Mouse (Mus musculus): ENCODE results near the gene Sf3b4. TPM values are rescaled to one million over a fixed set of nuclear protein-coding genes. Genes with fewer than 3 reads are reported as not detected.

The Sf3b4 gene
- polyA plus RNA-seq, 1 experiment: 463 TPM

DNA sequence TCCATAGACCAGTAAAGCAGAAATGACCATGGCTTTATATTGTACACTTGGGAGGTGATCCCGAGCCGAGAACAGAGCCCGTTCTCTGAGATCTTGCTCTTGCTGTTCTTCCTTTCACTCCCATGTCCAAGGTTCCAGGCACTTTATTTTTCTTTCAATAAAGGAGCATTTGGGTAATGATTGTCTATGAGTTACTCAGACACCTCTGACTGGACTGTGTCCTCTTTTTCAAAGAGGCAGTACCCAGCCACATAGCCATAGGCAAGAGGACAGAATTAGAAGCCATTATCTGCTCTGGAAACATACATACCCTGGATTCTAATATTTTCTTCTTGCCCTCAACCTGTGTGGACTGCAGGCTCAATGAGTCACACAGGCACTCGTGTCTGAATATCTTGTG is 12.3 kb upstream of the Sf3b4 start:
- TF ChIP-seq GATA1 (IDR thresholded peaks at IDR 0.05; ENCODE audit: borderline replicate concordance, low read length) (no peak), FLI1 (IDR thresholded peaks at IDR 0.05; ENCODE audit: low read length) (no peak)
- Histone ChIP-seq H3K27me3 (replicated peaks) (peaks cover 11% of the 10 kb centered on the region), H3K4me1 (peaks cover 33% of the 10 kb centered on the region), H3K9me3 (no peaks in the 10 kb centered on the region), H3K4me3 (replicated peaks) (peak overlapping the region; percentile 47), H3K36me3 (replicated peaks; ENCODE audit: low read length) (peaks cover 28% of the 10 kb centered on the region)

DNA sequence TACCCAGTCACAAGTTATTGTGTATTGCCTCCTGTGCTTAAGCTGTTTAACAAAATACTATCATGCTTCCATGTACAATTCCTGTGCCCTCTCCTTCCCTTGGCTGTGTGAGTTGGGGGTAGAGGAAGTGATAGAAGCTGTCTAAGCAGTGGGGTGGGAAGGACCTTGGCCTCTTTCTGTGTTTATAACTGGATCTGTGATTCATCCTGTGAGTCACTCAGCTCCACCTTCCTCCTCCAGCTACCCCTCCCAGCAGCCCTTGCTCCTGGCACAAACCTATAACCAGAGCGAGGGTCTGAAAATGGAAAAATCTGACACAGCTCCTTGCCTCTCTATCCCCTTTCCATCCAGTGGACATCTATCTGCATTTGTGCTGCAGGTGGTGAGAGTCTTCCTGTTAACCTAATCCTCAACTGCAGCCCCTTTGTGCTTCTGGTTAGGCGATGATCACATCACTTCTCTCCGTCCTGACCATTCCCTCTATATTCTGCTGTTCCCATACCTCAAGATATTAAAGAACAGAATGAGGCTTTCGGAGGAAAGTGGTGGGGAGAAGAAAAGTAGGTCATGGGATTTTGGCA is 11.8 kb upstream of the Sf3b4 start:
- Histone ChIP-seq H3K9me3 (no peaks in the 10 kb centered on the region), H3K27me3 (replicated peaks) (peaks cover 13% of the 10 kb centered on the region), H3K36me3 (replicated peaks; ENCODE audit: low read length) (peaks cover 26% of the 10 kb centered on the region), H3K4me3 (replicated peaks) (peak overlapping the region; percentile 89), H3K4me1 (peaks cover 33% of the 10 kb centered on the region)
- TF ChIP-seq GATA1 (IDR thresholded peaks at IDR 0.05; ENCODE audit: borderline replicate concordance, low read length) (no peak), FLI1 (IDR thresholded peaks at IDR 0.05; ENCODE audit: low read length) (no peak)

DNA sequence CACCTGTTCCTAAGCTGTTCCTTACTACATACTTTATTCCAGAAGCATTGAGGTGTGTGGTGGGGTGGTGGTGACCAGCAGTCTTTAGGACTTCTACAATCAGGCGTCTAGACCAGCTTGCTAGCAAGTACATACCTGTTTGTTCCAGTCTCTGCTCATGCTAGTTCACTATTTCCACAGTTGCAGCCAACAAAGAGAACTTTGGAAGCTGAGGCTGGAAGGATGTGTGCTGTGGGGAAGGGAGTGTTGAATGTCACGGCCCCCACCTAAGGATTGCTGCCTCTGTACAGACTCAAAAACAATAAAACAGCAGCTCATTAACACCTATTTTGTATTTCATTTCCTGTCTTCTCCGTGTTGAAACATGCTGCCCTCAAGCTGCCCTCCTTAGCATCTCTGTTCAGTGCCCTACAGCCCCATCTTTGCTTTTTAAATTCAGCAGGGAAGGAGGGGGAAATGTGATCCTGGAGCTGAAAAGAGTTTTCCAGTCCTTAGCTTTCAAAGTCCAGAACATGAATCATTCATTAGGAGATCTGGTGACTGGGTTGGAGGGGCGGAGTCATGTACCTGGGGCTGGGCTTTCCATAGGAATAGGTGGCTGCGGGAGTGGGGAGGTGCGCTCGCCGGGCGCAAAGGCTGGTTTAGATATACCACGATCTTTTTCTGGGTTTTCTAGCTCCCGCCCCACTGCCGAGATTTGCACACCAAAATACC is 11.2 kb upstream of the Sf3b4 start:
- Histone ChIP-seq H3K9me3 (no peaks in the 10 kb centered on the region), H3K4me3 (replicated peaks) (peak overlapping the region; percentile 89), H3K36me3 (replicated peaks; ENCODE audit: low read length) (peaks cover 20% of the 10 kb centered on the region), H3K27me3 (replicated peaks) (peaks cover 13% of the 10 kb centered on the region), H3K4me1 (peaks cover 33% of the 10 kb centered on the region)
- TF ChIP-seq FLI1 (IDR thresholded peaks at IDR 0.05; ENCODE audit: low read length) (no peak), GATA1 (IDR thresholded peaks at IDR 0.05; ENCODE audit: borderline replicate concordance, low read length) (no peak)

DNA sequence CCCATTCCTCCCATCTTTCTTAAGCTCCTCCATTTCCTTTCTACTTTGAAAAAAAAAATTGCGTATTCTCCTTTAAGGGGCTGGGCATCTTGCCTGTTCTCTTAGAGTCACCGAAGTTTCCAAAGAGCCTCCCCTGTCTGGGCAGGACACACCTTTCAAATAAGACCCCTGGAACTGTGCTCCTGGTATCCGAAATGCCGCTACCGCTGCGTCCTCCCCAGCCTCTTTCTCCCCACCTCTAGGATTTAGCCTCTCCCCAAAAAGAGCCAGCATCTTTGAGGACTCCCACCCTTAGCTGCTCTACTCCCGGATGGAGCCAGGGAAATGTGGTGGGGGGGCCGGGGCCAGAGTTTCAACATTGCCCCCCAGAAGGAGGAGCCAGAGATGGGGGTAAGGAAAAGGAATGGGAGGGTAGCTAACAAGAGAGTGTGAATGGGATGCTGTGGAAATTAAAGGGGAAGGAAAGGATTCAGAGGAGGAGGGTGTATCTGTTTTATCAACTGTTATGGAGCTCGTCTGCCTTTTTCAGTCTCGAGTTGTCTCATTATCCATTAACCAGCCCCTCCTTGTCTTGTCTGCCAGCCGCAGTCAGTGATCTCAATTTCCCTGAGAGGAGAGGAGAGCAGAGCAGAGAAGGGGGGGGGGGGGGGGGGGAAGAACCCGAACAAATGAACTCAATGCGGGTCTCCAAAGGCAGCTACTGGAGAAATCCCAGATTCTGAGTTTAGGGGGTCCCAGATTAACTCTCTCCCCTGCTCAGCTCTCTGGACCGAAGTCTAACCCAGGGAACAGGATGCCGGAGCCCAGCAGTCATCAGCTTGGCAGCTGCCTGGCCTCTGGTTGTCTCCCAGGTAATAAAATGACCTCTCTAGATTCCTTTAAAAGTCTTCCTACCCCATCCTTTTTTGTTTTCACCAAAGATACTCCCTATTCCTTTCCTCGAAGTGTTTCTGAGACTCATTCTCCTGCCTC is 10.0 kb upstream of the Sf3b4 start, which contains the start of gene Mtmr11:
Gene Mtmr11 (plus strand): TSS at position 136 of the 972 bp plus-strand sequence.
- H3K4me1 ChIP-seq: peaks cover 33% of the 10 kb centered on the region
- TF ChIP-seq FLI1 (IDR thresholded peaks at IDR 0.05; ENCODE audit: low read length) (no peak), GATA1 (IDR thresholded peaks at IDR 0.05; ENCODE audit: borderline replicate concordance, low read length) (no peak)
- peak within 1 kb of the TSS; percentile 89 for H3K4me3 ChIP-seq (replicated peaks)
- H3K36me3 ChIP-seq (replicated peaks; ENCODE audit: low read length): peaks cover 8% of the 10 kb centered on the region
- H3K27me3 ChIP-seq (replicated peaks): peaks cover 13% of the 10 kb centered on the region
- no peaks in the 10 kb centered on the region for H3K9me3 ChIP-seq

GRCm38 (mm10) chr3:96163040-96163439 is 9.1 kb upstream of the Sf3b4 start:
- no peaks in the 10 kb centered on the region for H3K9me3 ChIP-seq
- peaks cover 10% of the 10 kb centered on the region for H3K36me3 ChIP-seq (replicated peaks; ENCODE audit: low read length)
- peaks cover 34% of the 10 kb centered on the region for H3K4me1 ChIP-seq
- no peak overlapping the region for H3K4me3 ChIP-seq (replicated peaks)
- H3K27me3 ChIP-seq (replicated peaks): peaks cover 13% of the 10 kb centered on the region
- TF ChIP-seq FLI1 (IDR thresholded peaks at IDR 0.05; ENCODE audit: low read length) (no peak), GATA1 (IDR thresholded peaks at IDR 0.05; ENCODE audit: borderline replicate concordance, low read length) (no peak)

DNA sequence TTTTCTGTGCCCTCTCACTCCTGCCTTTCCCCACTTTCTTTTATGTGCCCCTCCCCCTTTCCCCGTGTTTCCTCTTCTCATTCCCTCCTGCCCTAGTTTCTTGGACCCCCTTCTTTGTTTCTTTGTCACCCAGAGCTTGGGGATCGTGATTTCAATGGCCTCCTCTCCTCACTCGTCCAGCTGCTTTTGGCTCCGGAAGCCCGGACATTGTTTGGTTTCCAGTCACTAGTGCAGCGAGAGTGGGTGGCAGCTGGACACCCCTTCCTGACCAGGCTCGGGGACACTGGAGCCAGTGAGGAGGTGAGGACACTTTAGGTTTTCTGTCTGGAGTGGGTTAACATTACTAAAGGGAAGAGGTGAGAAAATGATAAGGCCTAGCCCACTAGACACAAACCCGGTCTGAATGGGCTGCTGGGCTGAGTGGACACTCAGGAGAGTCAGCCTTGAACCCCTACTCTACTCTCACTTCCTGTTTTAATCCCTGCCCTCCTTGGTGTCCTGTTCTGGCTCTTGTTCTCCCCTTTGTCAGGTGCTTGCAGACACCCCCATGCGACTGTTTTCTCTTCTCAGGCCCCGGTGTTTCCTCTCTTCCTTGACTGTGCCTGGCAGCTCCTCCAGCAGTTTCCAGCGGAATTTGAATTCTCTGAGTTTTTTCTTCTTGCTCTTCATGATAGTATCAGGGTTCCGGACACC is 3.5 kb upstream of the Sf3b4 start:
- TF ChIP-seq GATA1 (IDR thresholded peaks at IDR 0.05; ENCODE audit: borderline replicate concordance, low read length): no peak
- TF ChIP-seq FLI1 (IDR thresholded peaks at IDR 0.05; ENCODE audit: low read length): no peak

GRCm38 (mm10) chr3:96170276-96170675 is 1.9 kb upstream of the Sf3b4 start:
- Histone ChIP-seq H3K9me3 (no peaks in the 10 kb centered on the region), H3K36me3 (replicated peaks; ENCODE audit: low read length) (peaks cover 53% of the 10 kb centered on the region), H3K27me3 (replicated peaks) (no peaks in the 10 kb centered on the region), H3K4me1 (peaks cover 58% of the 10 kb centered on the region), H3K4me3 (replicated peaks) (peak overlapping the region; percentile 53)
- TF ChIP-seq FLI1 (IDR thresholded peaks at IDR 0.05; ENCODE audit: low read length) (no peak), GATA1 (IDR thresholded peaks at IDR 0.05; ENCODE audit: borderline replicate concordance, low read length) (no peak)

More for the DNA sequence above, 3.5 kb upstream of the Sf3b4 start:
- Histone ChIP-seq H3K4me3 (replicated peaks) (no peak overlapping the region), H3K4me1 (peaks cover 42% of the 10 kb centered on the region), H3K9me3 (no peaks in the 10 kb centered on the region), H3K36me3 (replicated peaks; ENCODE audit: low read length) (peaks cover 42% of the 10 kb centered on the region), H3K27me3 (replicated peaks) (peaks cover 6% of the 10 kb centered on the region)

DNA sequence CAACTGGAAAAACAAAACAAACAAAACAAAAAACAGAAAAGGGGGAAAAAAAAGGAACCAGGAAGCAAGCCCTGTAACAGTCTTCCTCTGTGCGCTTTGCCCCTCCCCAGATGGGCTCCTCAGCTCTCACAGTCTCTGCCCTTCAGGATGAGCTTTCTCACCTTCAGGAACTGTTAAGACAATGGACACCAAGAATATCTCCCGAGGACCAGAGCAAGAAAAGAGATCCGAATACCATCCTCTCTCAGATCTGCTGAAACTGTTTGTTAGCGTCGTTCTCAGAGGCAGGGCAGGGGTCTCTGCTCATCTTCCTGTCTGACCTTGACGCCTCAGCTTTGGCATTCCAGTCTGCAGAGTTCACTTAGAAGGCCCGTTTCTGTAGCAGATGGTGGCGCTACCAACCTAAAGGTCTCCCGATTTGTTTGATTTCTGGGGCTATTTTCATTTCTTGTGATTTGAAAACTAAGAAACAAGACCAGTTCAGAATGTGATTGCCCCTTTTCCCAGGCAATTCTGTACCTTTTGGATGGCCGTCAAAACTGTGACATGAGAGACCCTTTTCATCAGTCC is 1.1 kb upstream of the Sf3b4 start:
- peak overlapping the region; percentile 95 for H3K4me3 ChIP-seq (replicated peaks)
- H3K9me3 ChIP-seq: no peaks in the 10 kb centered on the region
- H3K27me3 ChIP-seq (replicated peaks): no peaks in the 10 kb centered on the region
- peaks cover 59% of the 10 kb centered on the region for H3K36me3 ChIP-seq (replicated peaks; ENCODE audit: low read length)
- no peak for TF ChIP-seq GATA1 (IDR thresholded peaks at IDR 0.05; ENCODE audit: borderline replicate concordance, low read length)
- TF ChIP-seq FLI1 (IDR thresholded peaks at IDR 0.05; ENCODE audit: low read length): no peak
- H3K4me1 ChIP-seq: peaks cover 66% of the 10 kb centered on the region

Measured in megakaryocyte, embryonic 14.5 days (primary cell).